Mouse (Mus musculus): ENCODE data around the gene BC051142.

Gene BC051142

DNA sequence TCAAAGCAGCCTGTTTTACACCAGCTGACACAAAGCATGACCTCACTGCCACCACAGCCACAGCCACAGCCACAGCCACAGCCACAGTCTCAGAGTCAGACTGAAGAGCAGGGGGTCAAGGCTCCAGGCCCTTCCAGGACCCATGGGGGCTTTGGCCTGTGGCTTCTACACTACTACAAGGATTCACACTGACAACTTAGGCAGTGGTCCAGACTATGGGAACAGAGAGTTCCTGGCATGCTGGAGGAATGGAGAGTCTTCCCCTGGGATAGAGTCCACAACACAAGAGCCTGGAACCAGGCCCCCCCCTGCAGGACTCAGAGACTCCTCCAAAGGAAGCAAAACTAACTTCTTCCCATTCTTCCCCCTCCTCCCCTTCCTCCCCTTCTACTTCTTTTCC lies 109.0 kb downstream of the BC051142 start:
- DNase-seq (ENCODE audit: low spot score in 2 of 2) = no peak
